Mouse (Mus musculus): ENCODE measurements around the gene Rnf208. TPM values are rescaled to one million over a fixed set of nuclear protein-coding genes. Genes with fewer than 3 reads are reported as not detected.
A peak's percentile ranks its signal among the peaks of the same experiment; 100 is the strongest.

Rnf208 gene
- polyA plus RNA-seq, 1 experiment = 49.1 TPM

- H3K27ac ChIP-seq (ENCODE audit: insufficient read depth, low read depth, low read length) = no peak within 1 kb of the TSS
- 5% methylated on average over 11 of the region's 11 CpGs for WGBS
- peak within 1 kb of the TSS; percentile 5; the same call in 1 of the 2 replicates for H3K4me3 ChIP-seq (ENCODE audit: insufficient read depth, low read depth, low read length)
- peaks cover 8% of the 10 kb centered on the region for H3K4me1 ChIP-seq (ENCODE audit: control insufficient read depth, insufficient read depth, low read length)
- DNase-seq = peak; percentile 91
- no peak for TF ChIP-seq CTCF (conservative IDR thresholded peaks at IDR 0.05; ENCODE audit: insufficient read depth, insufficient read length, low read depth, low read length)
- TF ChIP-seq POLR2A (IDR thresholded peaks at IDR 0.05; ENCODE audit: low read depth, low read length) = no peak
- no peaks in the 10 kb centered on the region for H3K36me3 ChIP-seq (ENCODE audit: control insufficient read depth, insufficient read depth, low read length)
- H3K27me3 ChIP-seq (replicated peaks; ENCODE audit: control insufficient read depth, insufficient read depth, low read length) = no peaks in the 10 kb centered on the region; the same call in 1 of the 2 replicates
These were observed 47.6 kb downstream of the Rnf208 start, which contains the start of gene Lrrc26 for GRCm38 (mm10) chr2:25289651-25290050. Lrrc26 (plus strand) TSS chr2:25289915.

GRCm38 (mm10) chr2:25290101-25290815, 48.2 kb downstream of the Rnf208 start:
- TF ChIP-seq CTCF (conservative IDR thresholded peaks at IDR 0.05; ENCODE audit: insufficient read depth, insufficient read length, low read depth, low read length) (no peak), POLR2A (IDR thresholded peaks at IDR 0.05; ENCODE audit: low read depth, low read length) (no peak)
- Histone ChIP-seq H3K27ac (ENCODE audit: insufficient read depth, low read depth, low read length) (no peak overlapping the region), H3K4me3 (ENCODE audit: insufficient read depth, low read depth, low read length) (peak overlapping the region; percentile 5; the same call in 1 of the 2 replicates), H3K4me1 (ENCODE audit: control insufficient read depth, insufficient read depth, low read length) (peaks cover 8% of the 10 kb centered on the region), H3K27me3 (replicated peaks; ENCODE audit: control insufficient read depth, insufficient read depth, low read length) (no peaks in the 10 kb centered on the region; the same call in 1 of the 2 replicates), H3K36me3 (ENCODE audit: control insufficient read depth, insufficient read depth, low read length) (no peaks in the 10 kb centered on the region)
- 1% methylated on average over 54 of the region's 54 CpGs for WGBS
- DNase-seq = peak; percentile 52

GRCm38 (mm10) chr2:25290816-25291130, 48.7 kb downstream of the Rnf208 start:
- 2% methylated on average over 18 of the region's 18 CpGs for WGBS
- Histone ChIP-seq H3K27ac (ENCODE audit: insufficient read depth, low read depth, low read length) (no peak overlapping the region), H3K27me3 (replicated peaks; ENCODE audit: control insufficient read depth, insufficient read depth, low read length) (no peaks in the 10 kb centered on the region; the same call in 1 of the 2 replicates), H3K4me1 (ENCODE audit: control insufficient read depth, insufficient read depth, low read length) (peaks cover 8% of the 10 kb centered on the region), H3K4me3 (ENCODE audit: insufficient read depth, low read depth, low read length) (peak overlapping the region; percentile 5; the same call in 1 of the 2 replicates), H3K36me3 (ENCODE audit: control insufficient read depth, insufficient read depth, low read length) (no peaks in the 10 kb centered on the region)
- peak; percentile 31 for DNase-seq
- TF ChIP-seq POLR2A (IDR thresholded peaks at IDR 0.05; ENCODE audit: low read depth, low read length) (no peak), CTCF (conservative IDR thresholded peaks at IDR 0.05; ENCODE audit: insufficient read depth, insufficient read length, low read depth, low read length) (no peak)

- H3K27me3 ChIP-seq (replicated peaks; ENCODE audit: control insufficient read depth, insufficient read depth, low read length) = no peaks in the 10 kb centered on the region; the same call in 1 of the 2 replicates
- no peaks in the 10 kb centered on the region for H3K36me3 ChIP-seq (ENCODE audit: control insufficient read depth, insufficient read depth, low read length)
- H3K4me3 ChIP-seq (ENCODE audit: insufficient read depth, low read depth, low read length) = peak overlapping the region; percentile 29; the same call in 1 of the 2 replicates
- H3K4me1 ChIP-seq (ENCODE audit: control insufficient read depth, insufficient read depth, low read length) = peaks cover 6% of the 10 kb centered on the region
- DNase-seq = peak; percentile 25
- TF ChIP-seq POLR2A (IDR thresholded peaks at IDR 0.05; ENCODE audit: low read depth, low read length) (no peak), CTCF (conservative IDR thresholded peaks at IDR 0.05; ENCODE audit: insufficient read depth, insufficient read length, low read depth, low read length) (no peak)
- H3K27ac ChIP-seq (ENCODE audit: insufficient read depth, low read depth, low read length) = no peak overlapping the region
- 7% methylated on average over 32 of the region's 32 CpGs for WGBS
These were observed 49.4 kb downstream of the Rnf208 start for GRCm38 (mm10) chr2:25291184-25292053.

- WGBS = 4% methylated on average over 43 of the region's 43 CpGs
- no peak overlapping the region for H3K27ac ChIP-seq (ENCODE audit: insufficient read depth, low read depth, low read length)
- peak overlapping the region; percentile 29; the same call in 1 of the 2 replicates for H3K4me3 ChIP-seq (ENCODE audit: insufficient read depth, low read depth, low read length)
- no peak for TF ChIP-seq POLR2A (IDR thresholded peaks at IDR 0.05; ENCODE audit: low read depth, low read length)
- no peak for TF ChIP-seq CTCF (conservative IDR thresholded peaks at IDR 0.05; ENCODE audit: insufficient read depth, insufficient read length, low read depth, low read length)
- H3K27me3 ChIP-seq (replicated peaks; ENCODE audit: control insufficient read depth, insufficient read depth, low read length) = no peaks in the 10 kb centered on the region; the same call in 1 of the 2 replicates
- peaks cover 3% of the 10 kb centered on the region; the same call in 1 of the 2 replicates for H3K4me1 ChIP-seq (ENCODE audit: control insufficient read depth, insufficient read depth, low read length)
- no peak for DNase-seq
- no peaks in the 10 kb centered on the region for H3K36me3 ChIP-seq (ENCODE audit: control insufficient read depth, insufficient read depth, low read length)
These were observed 50.0 kb downstream of the Rnf208 start for GRCm38 (mm10) chr2:25292054-25292544.

GRCm38 (mm10) chr2:25292856-25293255, 50.8 kb downstream of the Rnf208 start:
- no peak overlapping the region for H3K4me3 ChIP-seq (ENCODE audit: insufficient read depth, low read depth, low read length)
- no peak for TF ChIP-seq POLR2A (IDR thresholded peaks at IDR 0.05; ENCODE audit: low read depth, low read length)
- peak; percentile 76 for TF ChIP-seq CTCF (conservative IDR thresholded peaks at IDR 0.05; ENCODE audit: insufficient read depth, insufficient read length, low read depth, low read length)
- DNase-seq = peak; percentile 73
- H3K27ac ChIP-seq (ENCODE audit: insufficient read depth, low read depth, low read length) = no peak overlapping the region
- 0 out of 2 replicates have a peak, but pooled peaks cover 3% of the 10 kb centered on the region for H3K4me1 ChIP-seq (ENCODE audit: control insufficient read depth, insufficient read depth, low read length)
- 0% methylated on average over 1 of the region's 1 CpGs for WGBS
- no peaks in the 10 kb centered on the region; the same call in 1 of the 2 replicates for H3K27me3 ChIP-seq (replicated peaks; ENCODE audit: control insufficient read depth, insufficient read depth, low read length)
- H3K36me3 ChIP-seq (ENCODE audit: control insufficient read depth, insufficient read depth, low read length) = no peaks in the 10 kb centered on the region

All from kidney, adult 2 months (tissue).